Mouse (Mus musculus) forebrain, postnatal 0 days (tissue): ENCODE data around the gene Spag7. TPM values are rescaled to one million over a fixed set of nuclear protein-coding genes. Genes with fewer than 3 reads are reported as not detected.

Experiments used
- ATAC-seq: fragments of 200-750 bp; cut with Nextera tagmentation; 2 replicates; pipeline ENCODE4 v1.8.0; 2017; ENCODE audit warnings: mild to moderate bottlenecking, moderate library complexity
- DNase-seq: peaks from one replicate; pipeline ENCODE4 v3.0.0-alpha.2; 2015
- H3K27ac ChIP-seq: fragments of 300-500 bp; sonication (generic); 2 replicates; pipeline ENCODE4 v1.5.1; 2014; ENCODE audit warnings: low read depth, mild to moderate bottlenecking, antibody characterized with exemption, low read length, moderate library complexity, mixed read lengths
- H3K27me3 ChIP-seq: fragments of 300-500 bp; sonication (generic); 2 replicates; pipeline ENCODE4 v1.6.1; 2014; ENCODE audit warnings: mild to moderate bottlenecking, low read length, mixed read lengths; ENCODE audit not compliant: insufficient read depth
- H3K36me3 ChIP-seq: fragments of 300-500 bp; sonication (generic); 2 replicates; pipeline ENCODE4 v1.6.1; 2014; ENCODE audit warnings: mild to moderate bottlenecking, moderate library complexity; ENCODE audit not compliant: insufficient read depth
- H3K4me1 ChIP-seq: fragments of 300-500 bp; sonication (generic); 2 replicates; pipeline ENCODE4 v1.6.1; 2014; ENCODE audit warnings: antibody characterized with exemption; ENCODE audit not compliant: insufficient read depth
- H3K4me2 ChIP-seq: fragments of 300-500 bp; sonication (generic); 2 replicates; pipeline ENCODE4 v1.6.1; 2014; ENCODE audit warnings: low read depth, mild to moderate bottlenecking, moderate library complexity
- H3K4me3 ChIP-seq: fragments of 300-500 bp; sonication (generic); 2 replicates; pipeline ENCODE4 v1.5.1; 2014; ENCODE audit warnings: low read depth, low read length, mixed read lengths
- H3K9ac ChIP-seq: fragments of 300-500 bp; sonication (generic); 2 replicates; pipeline ENCODE4 v1.6.1; 2014; ENCODE audit warnings: mild to moderate bottlenecking
- H3K9me3 ChIP-seq: fragments of 300-500 bp; sonication (generic); 2 replicates; pipeline ENCODE4 v1.6.1; 2016; ENCODE audit warnings: low read length
- CTCF ChIP-seq: sonication (generic); IDR thresholded peaks from 2 replicates; pipeline ENCODE4 v1.5.1; 2016; ENCODE audit warnings: antibody characterized with exemption, control low read depth, low read depth
- WGBS: fragments of 180-500 bp; shearing (Covaris S2); extraction: QIAGEN DNeasy Blood & Tissue Kit; methylation state at CpG from one replicate; pipeline ENCODE4 v1.1.7; 2014; 5-methylcytosine and 5-hydroxymethylcytosine counted together
- polyA plus RNA-seq: library from polyadenylated mRNA; unstranded; fragments of >200 nt; fragmentation: Nextera tagmentation; extraction: Ambion mirVana; gene quantifications from 2 replicates; pipeline ENCODE4 v1.2.1, GENCODE M21; 2015
- total RNA-seq: library from RNA; depleted of rRNA; stranded (reverse); fragments of >200 nt; gene quantifications from 2 replicates; pipeline ENCODE4 v1.2.3, GENCODE M21; 2014

Gene Spag7
- total and polyA plus RNA-seq, 2 experiments from 2014 or later = 57.1 to 116 TPM

GRCm38 (mm10) chr11:70630129-70630528 lies 39.1 kb downstream of the Spag7 start:
- H3K4me3 ChIP-seq = no peak overlapping the region
- no peak overlapping the region for H3K4me2 ChIP-seq
- no peak for ATAC-seq
- 79% methylated on average over 7 of the region's 7 CpGs for WGBS
- no peaks in the 10 kb centered on the region for H3K36me3 ChIP-seq
- TF ChIP-seq CTCF = no peak
- H3K27me3 ChIP-seq = no peaks in the 10 kb centered on the region
- no peak overlapping the region for H3K27ac ChIP-seq
- DNase-seq = no peak
- H3K9ac ChIP-seq = no peak overlapping the region
- no peaks in the 10 kb centered on the region for H3K4me1 ChIP-seq
- H3K9me3 ChIP-seq = no peaks in the 10 kb centered on the region

GRCm38 (mm10) chr11:70629557-70629956 lies 39.7 kb downstream of the Spag7 start:
- no peaks in the 10 kb centered on the region for H3K36me3 ChIP-seq
- H3K4me1 ChIP-seq = no peaks in the 10 kb centered on the region
- 0 out of 2 replicates have a peak, but pooled peaks have one; percentile 23 for TF ChIP-seq CTCF
- no peak for ATAC-seq
- H3K27me3 ChIP-seq = no peaks in the 10 kb centered on the region
- H3K9ac ChIP-seq = no peak overlapping the region
- H3K4me2 ChIP-seq = no peak overlapping the region
- no peaks in the 10 kb centered on the region for H3K9me3 ChIP-seq
- DNase-seq = no peak
- H3K4me3 ChIP-seq = no peak overlapping the region
- WGBS = 49% methylated on average over 5 of the region's 5 CpGs
- no peak overlapping the region for H3K27ac ChIP-seq

GRCm38 (mm10) chr11:70628431-70628830 lies 40.8 kb downstream of the Spag7 start:
- H3K4me2 ChIP-seq = no peak overlapping the region
- H3K4me3 ChIP-seq = no peak overlapping the region
- 84% methylated on average over 2 of the region's 2 CpGs for WGBS
- ATAC-seq = no peak
- H3K27ac ChIP-seq = no peak overlapping the region
- no peak for DNase-seq
- H3K4me1 ChIP-seq = no peaks in the 10 kb centered on the region
- no peaks in the 10 kb centered on the region for H3K36me3 ChIP-seq
- no peak for TF ChIP-seq CTCF
- H3K9me3 ChIP-seq = no peaks in the 10 kb centered on the region
- no peaks in the 10 kb centered on the region for H3K27me3 ChIP-seq
- no peak overlapping the region for H3K9ac ChIP-seq

- no peak for ATAC-seq
- WGBS = 73% methylated on average over 4 of the region's 4 CpGs
- Histone ChIP-seq H3K27ac (no peak overlapping the region), H3K27me3 (no peaks in the 10 kb centered on the region), H3K4me1 (no peaks in the 10 kb centered on the region), H3K9me3 (no peaks in the 10 kb centered on the region), H3K4me2 (no peak overlapping the region), H3K36me3 (no peaks in the 10 kb centered on the region), H3K4me3 (no peak overlapping the region), H3K9ac (no peak overlapping the region)
- TF ChIP-seq CTCF = no peak
- DNase-seq = no peak
Observed at GRCm38 (mm10) chr11:70626877-70627276, 42.3 kb downstream of the Spag7 start.

GRCm38 (mm10) chr11:70625473-70625872 lies 43.7 kb downstream of the Spag7 start:
- Histone ChIP-seq H3K4me3 (no peak overlapping the region), H3K4me1 (no peaks in the 10 kb centered on the region), H3K27ac (no peak overlapping the region), H3K9ac (no peak overlapping the region), H3K9me3 (no peaks in the 10 kb centered on the region), H3K4me2 (no peak overlapping the region), H3K27me3 (no peaks in the 10 kb centered on the region), H3K36me3 (no peaks in the 10 kb centered on the region)
- WGBS = 44% methylated on average over 4 of the region's 4 CpGs
- peak; percentile 47 for DNase-seq
- ATAC-seq = no peak
- TF ChIP-seq CTCF = peak; percentile 71

- no peak for ATAC-seq
- no peak overlapping the region for H3K4me2 ChIP-seq
- no peak overlapping the region for H3K4me3 ChIP-seq
- 78% methylated on average over 10 of the region's 10 CpGs for WGBS
- DNase-seq = no peak
- no peaks in the 10 kb centered on the region for H3K4me1 ChIP-seq
- H3K9me3 ChIP-seq = no peaks in the 10 kb centered on the region
- no peak overlapping the region for H3K27ac ChIP-seq
- TF ChIP-seq CTCF = peak; percentile 37; the same call in 1 of the 2 replicates
- no peaks in the 10 kb centered on the region for H3K27me3 ChIP-seq
- no peaks in the 10 kb centered on the region for H3K36me3 ChIP-seq
- H3K9ac ChIP-seq = no peak overlapping the region
Observed at GRCm38 (mm10) chr11:70623053-70623742, 46.0 kb downstream of the Spag7 start.

- H3K27ac ChIP-seq = no peak overlapping the region
Observed at GRCm38 (mm10) chr11:70621972-70622814, 47.0 kb downstream of the Spag7 start.

More at GRCm38 (mm10) chr11:70621972-70622814, 47.0 kb downstream of the Spag7 start:
- TF ChIP-seq CTCF = no peak
- no peak overlapping the region for H3K4me3 ChIP-seq
- no peaks in the 10 kb centered on the region for H3K9me3 ChIP-seq
- no peaks in the 10 kb centered on the region for H3K36me3 ChIP-seq
- H3K9ac ChIP-seq = no peak overlapping the region
- no peaks in the 10 kb centered on the region for H3K27me3 ChIP-seq
- no peak overlapping the region for H3K4me2 ChIP-seq
- no peaks in the 10 kb centered on the region for H3K4me1 ChIP-seq
- ATAC-seq (no peak), DNase-seq (no peak)
- WGBS = 42% methylated on average over 7 of the region's 7 CpGs
